Mouse (Mus musculus) heart, embryonic 10.5 days (tissue): ENCODE measurements around the gene 2310022B05Rik. TPM values are rescaled to one million over a fixed set of nuclear protein-coding genes. Genes with fewer than 3 reads are reported as not detected.

Source experiments
- DNase-seq: peaks from one replicate; pipeline ENCODE4 v3.0.0-alpha.2; 2017; ENCODE audit warnings: low spot score
- H3K27ac ChIP-seq: fragments of 300-500 bp; sonication (generic); 2 replicates; pipeline ENCODE4 v1.5.1; 2016; ENCODE audit warnings: mild to moderate bottlenecking
- H3K27me3 ChIP-seq: fragments of 300-500 bp; sonication (generic); 2 replicates; pipeline ENCODE4 v1.6.1; 2016; ENCODE audit warnings: mild to moderate bottlenecking; ENCODE audit not compliant: poor library complexity, insufficient read depth, severe bottlenecking
- H3K36me3 ChIP-seq: fragments of 300-500 bp; sonication (generic); 2 replicates; pipeline ENCODE4 v1.6.1; 2016; ENCODE audit warnings: mild to moderate bottlenecking, moderate library complexity
- H3K4me1 ChIP-seq: fragments of 300-500 bp; sonication (generic); 2 replicates; pipeline ENCODE4 v1.6.1; 2016; ENCODE audit warnings: mild to moderate bottlenecking
- H3K4me3 ChIP-seq: fragments of 300-500 bp; sonication (generic); 2 replicates; pipeline ENCODE4 v1.5.1; 2016; ENCODE audit warnings: mild to moderate bottlenecking, moderate library complexity
- H3K9me3 ChIP-seq: fragments of 300-500 bp; sonication (generic); 2 replicates; pipeline ENCODE4 v1.6.1; 2016; ENCODE audit warnings: mild to moderate bottlenecking, moderate library complexity
- WGBS: fragments of 180-500 bp; shearing (Covaris S2); methylation state at CpG from one replicate; pipeline ENCODE4 v1.1.7; 2016; 5-methylcytosine and 5-hydroxymethylcytosine counted together
- polyA plus RNA-seq: library from polyadenylated mRNA; unstranded; fragments of >200 nt; fragmentation: Nextera tagmentation; extraction: Ambion mirVana; gene quantifications from 2 replicates; pipeline ENCODE4 v1.2.1, GENCODE M21; 2016

The 2310022B05Rik gene
- polyA plus RNA-seq, 1 experiment from 2014 or later, result 32.6 TPM

DNA sequence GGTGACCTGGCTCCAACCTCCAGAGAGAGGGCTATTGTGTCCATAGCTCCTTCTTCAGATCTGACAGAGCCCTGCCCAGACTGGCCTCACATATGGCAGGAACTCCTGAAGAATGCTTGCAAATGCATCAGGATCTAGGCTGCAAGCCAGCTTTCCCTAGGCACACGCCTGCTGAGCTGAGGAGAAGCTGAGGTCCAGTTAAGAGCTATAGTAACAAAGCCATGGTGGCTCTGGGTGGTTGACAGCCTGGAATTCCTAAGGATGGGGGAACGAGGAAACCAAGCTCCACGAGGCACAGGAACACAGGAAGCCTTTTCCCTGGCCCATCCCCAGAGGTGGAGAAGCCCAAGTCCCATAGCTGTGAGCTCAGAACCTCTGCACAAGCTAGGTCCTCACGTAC is 10.6 kb downstream of the 2310022B05Rik start:
- Histone ChIP-seq H3K27ac (peak overlapping the region; percentile 82), H3K9me3 (no peaks in the 10 kb centered on the region), H3K4me1 (peaks cover 95% of the 10 kb centered on the region), H3K36me3 (peaks cover 38% of the 10 kb centered on the region), H3K27me3 (no peaks in the 10 kb centered on the region), H3K4me3 (peak overlapping the region; percentile 25; the same call in 1 of the 2 replicates)
- DNase-seq, result peak; percentile 81
- WGBS, result 18% methylated on average over 4 of the region's 4 CpGs

DNA sequence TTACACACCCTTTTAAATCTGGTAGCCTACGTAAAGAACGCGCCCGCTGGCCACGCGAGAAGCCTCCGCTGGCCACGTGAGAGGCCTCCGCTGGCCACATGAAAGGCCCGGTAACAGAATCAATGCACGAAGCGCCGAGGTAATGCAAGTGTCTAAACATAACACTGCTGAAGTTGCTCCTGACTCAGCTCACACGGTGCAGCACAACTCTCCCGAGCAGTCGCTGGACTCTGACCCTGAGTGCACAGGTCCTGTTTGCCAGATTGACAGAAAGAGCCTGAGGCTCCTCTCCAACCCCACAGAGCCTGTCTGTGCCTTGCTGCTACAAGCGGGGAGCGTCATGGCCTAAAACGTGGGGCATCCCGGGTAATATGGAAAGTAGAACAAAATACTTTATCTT is 11.4 kb downstream of the 2310022B05Rik start:
- 89% methylated on average over 20 of the region's 20 CpGs for WGBS
- H3K36me3 ChIP-seq, result peaks cover 38% of the 10 kb centered on the region
- H3K27ac ChIP-seq, result peak overlapping the region; percentile 63

DNA sequence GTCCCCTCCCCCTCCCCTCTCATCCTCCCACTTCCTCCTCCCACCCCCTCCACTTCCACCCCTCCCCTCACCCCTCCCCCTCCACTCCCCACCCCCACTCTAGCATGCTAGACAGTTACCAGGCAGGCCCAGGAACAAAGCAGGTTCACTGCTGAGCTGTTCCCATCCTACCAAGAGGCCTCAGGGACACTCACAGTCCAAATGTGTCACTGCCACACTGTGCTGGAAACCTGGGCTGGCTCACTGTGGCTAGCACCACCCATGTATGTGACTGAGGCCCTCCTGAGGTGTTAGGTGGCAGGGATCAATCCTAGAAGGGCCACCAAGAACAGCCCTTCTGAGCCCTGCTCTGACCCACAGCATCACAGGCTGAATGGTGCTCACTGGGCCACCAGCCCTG is 14.9 kb downstream of the 2310022B05Rik start:
- Histone ChIP-seq H3K27me3 (no peaks in the 10 kb centered on the region), H3K9me3 (no peaks in the 10 kb centered on the region), H3K4me3 (no peak overlapping the region), H3K27ac (peak overlapping the region; percentile 79; the same call in 1 of the 2 replicates), H3K4me1 (peaks cover 88% of the 10 kb centered on the region), H3K36me3 (peaks cover 33% of the 10 kb centered on the region)
- DNase-seq, result no peak

More for the DNA sequence above, 11.4 kb downstream of the 2310022B05Rik start:
- H3K27me3 ChIP-seq, result no peaks in the 10 kb centered on the region
- H3K4me3 ChIP-seq, result no peak overlapping the region
- peaks cover 91% of the 10 kb centered on the region for H3K4me1 ChIP-seq
- DNase-seq, result no peak
- H3K9me3 ChIP-seq, result no peaks in the 10 kb centered on the region

DNA sequence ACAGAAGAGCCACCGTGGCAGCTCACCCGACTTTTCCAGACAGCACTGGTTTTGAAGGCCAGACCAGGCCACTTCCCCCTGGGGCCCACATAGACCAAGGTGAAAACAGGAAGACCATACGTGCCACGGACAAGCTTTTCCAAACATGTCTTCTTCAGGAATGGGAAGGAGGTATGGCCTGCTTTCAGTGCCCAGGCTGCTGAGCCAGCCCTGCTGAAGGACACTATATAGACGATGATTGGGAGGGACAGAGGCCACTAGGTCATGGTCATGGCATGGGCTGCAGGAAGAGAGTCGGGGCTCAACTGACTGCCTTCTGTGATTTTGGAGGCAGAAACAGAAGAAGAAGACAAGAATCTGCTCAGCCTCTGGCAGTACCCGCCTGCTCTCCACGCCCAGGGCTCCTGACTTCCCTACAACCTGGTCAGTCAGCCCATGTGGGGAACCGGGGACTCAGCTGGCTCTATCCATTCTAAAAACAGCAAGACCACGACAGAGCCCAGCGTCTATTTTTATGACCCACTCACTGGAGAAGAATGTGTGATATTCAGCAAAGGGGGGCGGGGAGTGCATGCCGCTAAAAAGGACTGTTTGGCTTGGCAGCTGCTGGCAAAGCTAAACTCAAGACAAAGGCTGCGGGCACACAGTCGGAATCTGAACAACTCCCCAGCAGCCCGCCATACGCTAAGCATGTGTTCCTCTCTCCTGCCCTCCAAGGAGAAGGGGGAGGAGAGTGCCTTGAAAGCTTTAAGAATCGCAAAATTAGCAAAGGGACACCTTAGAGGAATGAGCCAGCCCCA is 19.4 kb downstream of the 2310022B05Rik start:
- Histone ChIP-seq H3K36me3 (peaks cover 31% of the 10 kb centered on the region), H3K9me3 (no peaks in the 10 kb centered on the region), H3K4me1 (peaks cover 75% of the 10 kb centered on the region), H3K27me3 (no peaks in the 10 kb centered on the region), H3K4me3 (peak overlapping the region; percentile 33; the same call in 1 of the 2 replicates), H3K27ac (peak overlapping the region; percentile 96)
- DNase-seq, result peak; percentile 93
- WGBS, result 37% methylated on average over 18 of the region's 18 CpGs

DNA sequence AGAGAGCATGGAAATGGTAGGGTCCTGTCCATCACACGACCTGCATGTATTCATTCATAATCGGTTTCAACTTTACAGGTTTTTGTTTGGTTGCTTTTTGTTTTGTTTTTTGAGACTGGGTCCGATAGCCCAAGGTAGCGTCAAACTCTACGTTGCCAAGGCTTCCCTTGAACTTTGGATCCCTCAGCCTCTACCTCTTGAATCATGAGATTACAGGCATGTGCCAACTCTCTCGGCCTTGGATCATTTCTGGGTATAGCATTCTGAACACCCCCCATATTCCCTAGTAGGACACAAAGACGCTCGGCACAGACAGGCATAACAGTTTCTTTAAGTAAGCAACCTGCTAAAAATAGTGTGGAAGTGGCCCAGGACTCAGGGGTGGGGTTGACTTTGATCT is 21.6 kb downstream of the 2310022B05Rik start:
- Histone ChIP-seq H3K27me3 (no peaks in the 10 kb centered on the region), H3K27ac (peak overlapping the region; percentile 73), H3K36me3 (peaks cover 51% of the 10 kb centered on the region), H3K9me3 (no peaks in the 10 kb centered on the region), H3K4me3 (no peak overlapping the region), H3K4me1 (peaks cover 67% of the 10 kb centered on the region)
- DNase-seq, result no peak
- 84% methylated on average over 8 of the region's 8 CpGs for WGBS

DNA sequence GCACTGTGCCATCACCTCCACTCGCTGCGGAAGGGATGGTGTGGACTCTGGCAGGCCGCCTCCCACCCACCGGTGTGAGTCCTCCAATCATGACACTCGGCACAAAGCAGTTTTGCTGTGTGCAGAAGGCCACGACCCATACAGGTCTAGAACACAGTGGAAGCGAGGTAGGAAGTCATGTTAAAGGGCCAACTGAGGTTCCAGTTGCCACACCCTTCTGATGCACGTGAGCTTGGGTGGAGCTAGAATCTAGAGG is 28.0 kb downstream of the 2310022B05Rik start:
- no peak overlapping the region for H3K27ac ChIP-seq
- H3K4me3 ChIP-seq, result no peak overlapping the region
- no peaks in the 10 kb centered on the region for H3K27me3 ChIP-seq
- WGBS, result 85% methylated on average over 8 of the region's 8 CpGs
- peaks cover 60% of the 10 kb centered on the region for H3K36me3 ChIP-seq
- DNase-seq, result no peak
- no peaks in the 10 kb centered on the region for H3K9me3 ChIP-seq
- peaks cover 42% of the 10 kb centered on the region for H3K4me1 ChIP-seq

DNA sequence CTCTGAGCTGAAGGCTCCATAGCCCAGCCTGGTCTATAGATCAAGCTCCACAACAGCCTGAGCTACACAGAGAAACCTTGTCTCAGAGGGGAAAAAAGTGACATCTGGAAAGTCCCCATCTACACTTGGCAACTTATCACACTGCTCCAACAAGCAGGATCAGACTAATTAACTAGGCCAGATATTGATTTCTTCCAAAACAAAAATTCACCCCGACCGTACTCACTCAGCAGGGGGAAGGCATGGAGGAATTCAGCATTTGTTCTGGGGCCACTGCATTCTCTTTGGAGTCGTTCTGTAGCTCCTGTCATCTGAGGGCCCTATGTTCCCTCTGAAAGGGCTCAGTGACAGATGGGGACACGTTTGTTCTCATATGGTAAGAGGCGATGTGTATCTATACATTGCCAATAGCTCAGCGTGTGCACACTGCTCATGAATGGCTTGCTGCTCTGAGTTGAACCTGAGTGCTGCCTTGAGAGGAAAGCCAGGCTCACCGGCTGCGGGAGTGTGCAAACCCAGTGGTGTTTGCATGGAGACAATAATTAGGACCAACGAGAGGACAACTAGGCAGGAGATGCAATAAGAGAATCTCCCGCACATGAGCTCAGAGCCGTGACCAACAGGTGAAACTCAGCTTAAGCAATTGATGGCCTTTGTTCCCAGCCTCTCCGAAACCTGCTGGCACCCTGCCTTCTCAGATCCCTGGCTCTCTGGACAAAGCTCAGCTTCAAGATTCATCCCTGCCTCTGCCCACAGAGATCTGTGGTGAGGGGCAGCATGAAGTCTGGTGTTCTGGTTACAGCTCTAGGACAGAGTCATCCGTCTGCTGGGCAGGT is 28.5 kb downstream of the 2310022B05Rik start:
- DNase-seq, result no peak
- 86% methylated on average over 13 of the region's 13 CpGs for WGBS
- H3K4me3 ChIP-seq, result no peak overlapping the region
- no peaks in the 10 kb centered on the region for H3K27me3 ChIP-seq
- peaks cover 56% of the 10 kb centered on the region for H3K36me3 ChIP-seq
- peaks cover 42% of the 10 kb centered on the region for H3K4me1 ChIP-seq
- no peak overlapping the region for H3K27ac ChIP-seq
- no peaks in the 10 kb centered on the region for H3K9me3 ChIP-seq

DNA sequence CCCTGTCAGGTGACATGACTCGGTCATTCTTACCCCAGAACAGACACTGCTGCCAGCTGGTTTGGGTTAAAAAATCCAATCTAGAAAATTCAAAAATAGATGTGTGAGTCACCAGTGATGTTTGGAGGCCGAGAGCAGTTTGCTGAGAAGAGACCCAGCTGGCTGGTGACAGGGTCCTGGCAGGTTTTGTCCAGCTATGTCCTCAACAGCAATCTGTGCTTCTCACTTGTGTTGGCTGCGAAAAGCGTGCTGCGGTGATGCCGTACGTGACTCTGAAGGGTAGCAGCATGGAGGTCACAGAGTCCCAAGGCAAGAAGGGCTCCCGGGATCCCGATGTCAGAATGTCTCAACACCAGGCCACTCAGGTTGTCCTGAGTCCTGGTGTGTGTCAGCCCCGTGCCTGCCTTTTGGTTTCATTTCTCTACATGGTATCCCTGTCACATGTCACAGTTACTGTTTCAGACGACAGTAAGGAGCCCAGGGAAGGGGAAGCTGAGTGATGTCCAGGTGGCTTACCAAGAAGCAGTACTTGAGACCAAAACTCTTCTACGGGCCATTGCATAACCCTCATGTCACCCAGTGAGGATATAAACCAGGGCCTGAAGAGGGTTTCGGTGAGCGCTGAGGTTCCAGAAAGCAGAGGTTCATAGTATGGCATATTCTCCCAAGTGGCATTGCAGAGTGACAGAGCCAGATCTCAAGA is 30.0 kb downstream of the 2310022B05Rik start:
- Histone ChIP-seq H3K27me3 (no peaks in the 10 kb centered on the region), H3K36me3 (peaks cover 42% of the 10 kb centered on the region), H3K9me3 (no peaks in the 10 kb centered on the region), H3K27ac (peak overlapping the region; percentile 73; the same call in 1 of the 2 replicates), H3K4me1 (peaks cover 31% of the 10 kb centered on the region), H3K4me3 (no peak overlapping the region)
- 68% methylated on average over 14 of the region's 14 CpGs for WGBS
- no peak for DNase-seq

DNA sequence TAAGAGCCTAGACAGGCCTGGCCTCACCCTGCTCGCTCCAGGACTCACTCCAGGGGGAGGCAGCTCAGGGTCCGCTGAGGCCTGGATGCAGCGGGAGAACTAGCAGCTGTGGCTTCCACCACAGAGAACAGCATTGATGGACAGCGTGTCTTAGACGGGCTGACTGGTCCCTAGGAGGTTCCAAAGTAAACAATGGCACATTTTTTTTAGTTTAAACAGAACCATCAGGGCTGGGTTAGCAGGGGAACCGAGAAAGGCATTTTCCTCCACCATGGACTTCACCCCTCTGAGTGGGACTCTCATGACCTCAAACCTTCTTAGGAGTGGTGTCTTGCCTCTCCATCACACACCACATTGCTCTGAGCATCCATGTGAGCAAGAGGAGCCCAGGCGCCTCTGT is 31.2 kb downstream of the 2310022B05Rik start:
- Histone ChIP-seq H3K36me3 (peaks cover 30% of the 10 kb centered on the region), H3K27me3 (no peaks in the 10 kb centered on the region), H3K27ac (peak overlapping the region; percentile 24; the same call in 1 of the 2 replicates), H3K4me1 (peaks cover 28% of the 10 kb centered on the region), H3K9me3 (no peaks in the 10 kb centered on the region), H3K4me3 (no peak overlapping the region)
- WGBS, result 39% methylated on average over 7 of the region's 7 CpGs
- no peak for DNase-seq

DNA sequence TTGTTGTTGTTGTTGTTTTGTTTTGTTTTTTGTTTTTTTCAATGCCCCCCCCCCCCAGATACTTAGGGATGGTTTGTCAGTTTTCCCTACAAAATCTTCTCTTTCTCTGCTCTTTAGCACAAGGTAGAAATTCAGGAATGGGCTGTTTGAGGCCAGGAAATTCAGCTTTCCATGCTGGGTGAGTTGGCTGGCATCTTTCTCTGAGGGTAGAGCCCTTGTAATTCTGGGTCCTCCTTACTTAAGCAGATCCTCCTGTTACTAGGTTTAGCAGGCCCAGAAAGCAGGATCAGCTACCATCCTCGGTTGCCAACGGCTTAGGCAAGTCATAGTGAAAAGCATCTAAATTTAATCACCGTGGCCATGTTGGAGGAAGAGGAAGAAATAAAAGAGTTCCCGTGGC is 32.3 kb downstream of the 2310022B05Rik start:
- no peaks in the 10 kb centered on the region for H3K9me3 ChIP-seq
- H3K27me3 ChIP-seq, result no peaks in the 10 kb centered on the region
- no peak for DNase-seq
- H3K4me1 ChIP-seq, result peaks cover 28% of the 10 kb centered on the region
- no peak overlapping the region for H3K27ac ChIP-seq
- H3K4me3 ChIP-seq, result no peak overlapping the region
- peaks cover 19% of the 10 kb centered on the region for H3K36me3 ChIP-seq
- 84% methylated on average over 4 of the region's 4 CpGs for WGBS

DNA sequence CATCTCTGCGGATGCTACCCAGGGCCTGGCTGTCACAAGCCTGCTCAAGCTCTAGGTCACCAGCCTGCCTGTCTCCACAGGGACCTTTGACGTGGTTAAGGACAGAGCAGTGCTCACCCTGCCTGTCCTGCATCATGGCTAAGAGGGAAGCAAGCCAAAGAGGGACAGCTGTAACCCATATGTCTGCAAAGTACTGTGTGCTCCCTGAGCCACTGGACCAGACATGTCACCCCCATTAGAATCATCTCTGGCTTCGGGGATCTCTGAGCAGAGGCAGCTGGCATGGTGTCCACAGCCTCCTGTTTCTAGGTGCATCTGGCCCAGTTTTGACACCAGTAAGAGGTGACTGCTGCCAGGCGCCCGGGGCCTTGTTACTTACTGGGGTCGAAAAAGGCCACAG is 32.7 kb downstream of the 2310022B05Rik start:
- 82% methylated on average over 6 of the region's 6 CpGs for WGBS
- Histone ChIP-seq H3K4me3 (no peak overlapping the region), H3K27me3 (no peaks in the 10 kb centered on the region), H3K36me3 (peaks cover 15% of the 10 kb centered on the region; the same call in 1 of the 2 replicates), H3K4me1 (peaks cover 28% of the 10 kb centered on the region), H3K9me3 (no peaks in the 10 kb centered on the region), H3K27ac (no peak overlapping the region)
- no peak for DNase-seq

DNA sequence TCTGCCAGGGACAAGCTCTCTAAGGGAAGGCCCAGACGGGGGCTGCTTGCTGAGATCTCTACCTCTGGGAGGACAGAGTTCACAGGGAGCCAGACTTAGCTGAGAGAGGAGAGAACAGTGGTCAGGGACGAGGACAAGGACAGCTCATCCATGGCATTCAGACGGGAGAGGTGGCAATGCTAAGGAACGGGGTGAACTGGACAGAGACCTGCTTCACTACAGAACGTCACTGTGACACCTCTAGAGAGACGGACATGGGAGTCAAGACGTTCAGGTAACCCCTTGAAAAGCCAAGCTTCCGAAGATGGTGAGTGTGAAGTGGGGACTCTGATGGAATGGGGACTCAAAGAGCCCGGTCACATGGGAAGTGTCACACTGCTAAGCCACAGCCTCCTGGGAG is 36.9 kb downstream of the 2310022B05Rik start:
- H3K4me1 ChIP-seq, result peaks cover 5% of the 10 kb centered on the region
- H3K36me3 ChIP-seq, result no peaks in the 10 kb centered on the region
- WGBS, result 80% methylated on average over 9 of the region's 9 CpGs
- H3K4me3 ChIP-seq, result no peak overlapping the region
- no peak for DNase-seq
- H3K9me3 ChIP-seq, result no peaks in the 10 kb centered on the region
- no peak overlapping the region for H3K27ac ChIP-seq
- no peaks in the 10 kb centered on the region for H3K27me3 ChIP-seq

DNA sequence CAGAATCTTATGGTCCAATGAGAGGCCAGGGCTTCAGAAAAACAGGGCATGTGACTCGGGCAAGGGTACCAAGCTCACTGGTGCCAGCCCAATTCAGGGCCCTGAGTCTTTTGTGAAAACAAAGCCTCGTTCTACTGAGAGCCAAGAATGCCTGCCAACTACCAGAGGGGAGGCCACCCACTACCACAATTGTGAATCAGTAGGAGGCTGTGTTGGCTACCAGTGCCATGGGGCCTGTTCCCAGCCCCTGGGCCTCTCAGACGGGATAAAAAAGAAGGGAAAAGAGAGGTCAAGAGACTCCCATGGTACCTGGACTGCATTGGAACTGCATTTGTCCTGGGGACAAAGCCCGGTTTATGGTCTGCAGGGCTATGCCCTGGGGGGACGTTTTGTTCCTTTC is 41.9 kb downstream of the 2310022B05Rik start:
- H3K27me3 ChIP-seq, result peaks cover 7% of the 10 kb centered on the region; the same call in 1 of the 2 replicates
- H3K4me1 ChIP-seq, result 0 out of 2 replicates have a peak, but pooled peaks cover 8% of the 10 kb centered on the region
- no peaks in the 10 kb centered on the region for H3K36me3 ChIP-seq
- 75% methylated on average over 5 of the region's 5 CpGs for WGBS
- DNase-seq, result no peak
- no peaks in the 10 kb centered on the region for H3K9me3 ChIP-seq
- H3K27ac ChIP-seq, result no peak overlapping the region
- H3K4me3 ChIP-seq, result no peak overlapping the region
